Comparison of ENCODE assay signal across 10 mouse cellular contexts in genomic region chr1:187809546-187809945, GRCm38 (mm10).
"Had no signal": no experiment of that assay in that cellular context is flagged by ENCODE, and none has a peak within 500 bp of the region (broad histone marks: within the 10 kb centered on the region; RNA-seq: fewer than 3 reads in every experiment).

No protein-coding gene starts in this region.

- DNase-seq: kidney, adult 11 months; layer of hippocampus, adult 9-11 months; layer of hippocampus, postnatal 36 days; liver, embryonic 13.5 days; lung, adult 18-20 months; retina, postnatal 1 day; right cerebral cortex, postnatal 4 days; spleen, adult 18-20 months; thymus, postnatal 36 days had no signal

- ATAC-seq: midbrain, embryonic 16.5 days had no signal
